Mouse (Mus musculus) right cerebral cortex, postnatal 4 days (tissue): ENCODE measurements around the gene Fam13a.

Source experiments
- DNase-seq: peaks from one replicate; pipeline ENCODE4 v3.0.0-alpha.2; 2022

Gene Fam13a

GRCm38 (mm10) chr6:58998528-58998927 is 25.8 kb downstream of the Fam13a start:
- DNase-seq, result no peak

- no peak for DNase-seq
Observed at GRCm38 (mm10) chr6:58989149-58989548, 35.2 kb downstream of the Fam13a start.

DNA sequence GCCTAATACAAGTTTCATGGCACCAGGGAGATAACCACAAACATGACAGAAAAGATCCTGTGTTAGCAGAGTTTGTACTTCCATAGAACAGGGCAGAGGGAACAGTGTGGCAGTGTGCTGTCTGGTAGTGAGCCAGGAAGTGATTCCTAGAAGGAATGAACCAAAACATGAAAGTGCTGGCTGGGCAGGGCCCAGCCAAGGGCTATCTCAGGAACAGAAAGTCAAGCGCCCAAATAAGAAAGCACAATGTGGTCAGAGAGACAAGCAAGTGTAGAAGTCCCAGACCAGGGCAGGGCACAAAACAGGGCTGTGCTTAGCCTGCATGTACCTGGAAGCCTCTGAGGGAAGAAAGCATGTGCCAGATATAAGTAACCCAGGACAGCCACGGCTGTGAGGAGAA is 35.6 kb downstream of the Fam13a start:
- DNase-seq, result no peak

DNA sequence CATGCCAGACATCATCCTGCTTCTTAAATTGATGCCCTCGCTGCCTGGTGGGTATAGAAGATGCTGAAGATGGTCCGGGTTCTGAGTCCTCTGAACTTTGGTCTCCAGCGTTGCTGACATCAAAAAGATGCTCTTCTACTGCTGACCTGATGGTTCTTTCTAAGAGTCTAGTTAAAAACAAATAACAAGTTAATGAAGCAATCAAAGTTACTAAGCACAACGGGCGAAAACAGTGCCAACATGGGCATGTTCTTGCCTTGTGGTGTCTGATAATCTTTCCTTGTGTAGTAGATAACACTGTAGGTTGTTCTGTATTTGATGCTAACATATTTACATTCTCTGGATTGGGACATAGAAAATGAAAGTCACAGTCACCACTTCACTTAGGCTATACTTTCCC is 37.2 kb downstream of the Fam13a start:
- DNase-seq, result no peak

DNA sequence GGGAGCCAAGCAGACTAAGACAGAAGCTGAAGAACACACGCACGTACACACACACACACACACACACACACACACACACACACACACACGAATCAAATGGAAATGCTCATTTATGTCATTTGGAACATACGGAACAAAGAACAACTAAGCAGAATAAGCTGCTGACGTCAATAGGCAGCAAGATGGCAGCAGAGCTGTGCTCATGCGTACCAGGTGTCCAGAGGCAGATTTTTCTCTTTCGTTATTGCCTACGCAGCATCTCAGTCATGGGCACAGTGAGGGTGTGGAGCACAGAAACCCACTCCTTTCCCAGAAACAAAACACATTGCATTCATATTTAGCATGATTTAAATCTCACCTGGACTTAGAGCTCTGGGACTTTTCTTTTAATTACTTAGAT is 39.2 kb downstream of the Fam13a start:
- DNase-seq, result no peak

DNA sequence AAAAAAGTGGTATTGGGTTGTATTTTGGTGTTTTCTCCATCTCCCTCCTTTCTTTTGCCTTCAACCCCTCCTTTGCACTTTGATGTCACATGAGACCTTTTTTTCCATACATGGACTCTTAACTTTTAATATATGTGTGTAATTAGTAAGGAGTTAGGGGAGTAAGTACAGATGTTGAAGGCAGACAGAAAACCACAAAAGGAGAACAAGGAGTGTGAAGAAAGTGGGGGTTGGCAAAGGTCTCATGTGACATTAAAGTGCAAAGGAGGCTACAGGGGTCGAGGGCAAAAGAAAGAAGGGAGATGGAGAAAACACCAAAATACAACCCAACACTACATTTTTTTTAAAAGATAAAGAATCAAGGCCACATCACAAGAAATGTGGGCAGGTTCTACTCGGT is 49.1 kb downstream of the Fam13a start:
- no peak for DNase-seq

GRCm38 (mm10) chr6:58974428-58974827 is 49.9 kb downstream of the Fam13a start:
- no peak for DNase-seq

- no peak for DNase-seq
Observed at GRCm38 (mm10) chr6:58972873-58973272, 51.5 kb downstream of the Fam13a start.

GRCm38 (mm10) chr6:58968272-58968671 is 56.1 kb downstream of the Fam13a start:
- no peak for DNase-seq

- DNase-seq, result no peak
Observed at GRCm38 (mm10) chr6:58965071-58965831, 59.1 kb downstream of the Fam13a start.

GRCm38 (mm10) chr6:58964565-58964964 is 59.8 kb downstream of the Fam13a start:
- DNase-seq, result no peak

DNA sequence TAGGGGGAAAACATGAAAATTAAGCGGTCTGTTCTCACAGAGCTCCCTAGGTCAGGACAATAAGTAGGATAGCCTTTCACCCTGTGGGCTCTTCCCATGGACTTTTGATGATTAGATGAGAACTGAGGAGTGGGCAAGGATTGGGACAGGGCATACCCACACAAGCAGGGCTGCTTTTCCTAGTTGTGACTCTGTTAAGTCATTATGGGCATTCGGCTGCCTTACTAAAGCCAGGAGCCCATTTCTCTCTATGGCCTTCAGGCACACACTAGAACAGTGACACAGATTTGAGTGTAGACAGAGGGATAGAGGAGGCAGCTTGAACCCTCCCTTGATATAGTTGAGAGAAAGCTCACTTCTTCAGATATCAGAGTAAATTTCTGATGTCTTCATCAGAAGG is 60.3 kb downstream of the Fam13a start:
- no peak for DNase-seq

DNA sequence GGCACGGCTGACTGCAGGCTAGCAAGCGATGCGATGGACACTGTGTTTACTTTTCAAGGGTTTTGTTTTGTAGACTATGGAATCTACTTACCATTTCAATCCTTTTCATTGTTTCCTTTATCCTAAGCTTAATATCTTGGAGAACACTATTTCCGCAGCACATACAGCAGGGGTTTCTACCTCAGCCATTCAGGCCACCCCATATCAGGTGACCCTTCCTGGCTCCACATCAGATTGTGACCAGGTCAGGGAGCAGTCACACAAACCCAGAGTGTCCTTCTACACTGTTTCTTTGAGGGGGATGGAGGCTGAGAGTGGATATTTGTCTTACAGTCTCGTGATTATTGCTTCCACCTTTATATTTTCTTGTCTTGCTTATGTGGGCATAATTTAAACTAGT is 61.7 kb downstream of the Fam13a start:
- DNase-seq, result no peak

DNA sequence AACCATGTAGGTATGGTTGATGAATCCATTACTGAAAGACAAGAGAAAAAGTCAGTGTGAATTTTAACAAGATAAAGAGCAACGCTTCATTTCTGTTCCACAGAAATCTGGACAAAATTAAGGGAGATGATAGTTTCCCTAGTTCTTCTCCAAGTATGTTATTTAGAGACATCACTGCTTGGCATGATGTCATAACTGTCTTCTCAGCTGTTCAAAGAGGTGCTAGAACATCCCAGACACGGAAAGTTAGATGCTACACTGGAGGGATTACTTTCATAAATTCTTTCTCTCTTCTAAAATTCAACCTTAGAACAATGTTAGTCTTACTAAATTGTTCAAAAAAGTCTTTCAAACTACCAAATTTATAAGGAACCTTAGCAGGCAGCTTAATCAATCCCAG is 63.8 kb downstream of the Fam13a start:
- no peak for DNase-seq

DNA sequence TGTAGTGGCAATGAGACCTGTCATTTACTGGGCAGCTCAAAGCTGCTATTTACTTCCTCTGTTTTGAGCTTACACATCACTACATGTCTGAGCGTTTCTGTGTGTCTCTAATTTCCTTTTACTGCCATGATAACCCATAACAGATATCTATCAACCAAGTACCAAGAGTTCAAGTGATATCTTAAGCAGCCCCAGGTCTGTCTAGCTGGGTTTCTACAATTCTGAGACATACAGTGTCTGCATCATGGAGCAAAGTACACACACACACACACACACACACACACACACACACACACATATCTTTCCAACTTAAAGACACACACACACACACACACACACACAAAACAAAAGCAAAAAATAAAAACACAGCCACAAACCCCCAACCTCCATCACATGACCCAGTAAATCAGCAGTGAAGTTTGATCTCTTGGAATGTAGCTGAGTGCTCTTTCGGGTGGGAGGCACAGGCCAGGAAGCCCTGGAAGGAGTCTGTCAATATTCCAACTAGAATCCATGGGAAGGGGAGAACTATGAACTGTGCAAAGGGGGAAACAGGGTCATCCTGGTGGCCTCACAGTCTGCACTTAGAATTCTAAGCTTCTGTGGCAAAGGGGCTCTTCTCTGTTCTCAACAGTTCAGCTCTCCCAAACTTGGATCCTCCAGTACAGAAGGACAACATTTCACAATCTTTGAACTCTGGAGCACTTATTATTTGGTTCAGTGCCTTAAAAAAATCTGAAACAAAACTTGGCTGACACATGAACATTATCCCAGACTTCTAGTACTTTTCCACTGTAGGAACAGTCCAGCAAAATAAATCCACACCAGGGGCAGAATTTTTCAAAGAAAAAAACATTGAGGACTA is 73.0 kb downstream of the Fam13a start:
- no peak for DNase-seq

DNA sequence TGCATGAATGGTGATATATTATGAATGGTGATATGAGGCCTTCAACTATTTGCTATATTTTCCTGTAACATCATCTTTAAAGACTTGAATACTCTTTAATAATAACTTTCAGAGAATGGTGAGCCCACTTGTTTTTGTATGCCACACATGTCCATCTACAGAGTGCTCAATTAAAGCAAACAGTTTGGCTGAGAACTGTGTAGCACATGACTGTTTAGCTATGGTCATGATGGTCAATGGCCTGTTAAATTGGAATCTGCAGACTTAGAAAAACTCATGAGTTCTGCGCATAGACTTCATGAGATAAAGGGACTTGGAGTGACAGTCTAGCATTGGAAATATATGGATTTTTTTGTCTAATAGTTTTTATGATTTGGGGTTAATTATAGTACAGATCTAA is 73.9 kb downstream of the Fam13a start:
- DNase-seq, result no peak

DNA sequence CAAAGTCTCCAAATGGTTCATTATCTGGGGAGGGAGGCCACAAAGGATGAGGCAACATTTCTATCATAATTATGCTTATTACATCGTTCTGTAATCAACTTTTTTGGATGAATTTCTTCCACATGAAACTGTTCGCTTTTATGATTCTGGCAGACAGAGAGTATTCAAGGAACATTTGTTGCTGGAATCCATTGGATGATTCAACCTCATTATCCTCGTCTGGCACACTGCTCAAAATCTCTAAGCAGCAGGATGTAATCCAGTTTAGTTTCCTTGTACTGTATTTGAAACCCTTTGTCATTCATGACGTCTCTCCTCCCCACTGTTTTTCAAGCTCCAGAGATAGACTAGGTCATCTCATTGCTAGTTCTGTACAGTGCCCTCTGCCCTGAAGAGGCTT is 77.5 kb downstream of the Fam13a start:
- no peak for DNase-seq

DNA sequence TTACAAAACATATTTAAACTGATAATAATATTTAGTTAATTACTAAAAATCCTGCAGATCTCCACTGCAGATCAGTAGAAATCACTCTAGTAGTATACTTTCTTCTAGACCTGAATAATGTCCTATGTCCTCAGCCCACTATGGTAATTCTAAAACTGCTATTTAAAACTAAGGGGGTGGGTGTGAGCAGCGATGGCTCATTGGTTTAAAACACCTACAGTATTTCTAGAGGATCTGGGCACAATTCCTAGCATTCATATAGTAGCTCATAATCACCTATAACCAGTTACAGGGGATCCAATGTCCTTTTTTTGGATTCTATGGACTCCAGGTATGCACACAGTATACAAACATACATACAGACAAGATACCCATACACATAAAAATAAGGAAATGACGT is 78.1 kb downstream of the Fam13a start:
- no peak for DNase-seq

DNA sequence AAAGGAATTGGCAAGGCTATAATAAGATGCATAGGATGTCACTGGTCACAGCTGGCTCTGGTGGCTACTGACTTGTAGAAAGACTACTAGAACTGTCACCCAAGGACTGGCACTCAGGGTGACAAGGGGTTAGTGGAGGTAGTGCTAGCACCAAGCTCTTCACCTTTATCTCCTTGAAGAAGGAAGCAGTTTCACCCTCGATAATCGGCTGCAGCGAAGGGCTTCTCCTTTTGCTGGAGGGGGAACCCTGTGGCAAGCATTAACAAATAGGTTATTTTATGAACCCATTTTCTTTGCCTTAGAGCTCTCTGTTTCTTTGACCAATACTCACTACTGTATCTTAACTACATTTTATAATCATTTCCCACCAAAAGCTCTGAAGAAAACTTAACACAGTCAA is 80.4 kb downstream of the Fam13a start:
- DNase-seq, result no peak

DNA sequence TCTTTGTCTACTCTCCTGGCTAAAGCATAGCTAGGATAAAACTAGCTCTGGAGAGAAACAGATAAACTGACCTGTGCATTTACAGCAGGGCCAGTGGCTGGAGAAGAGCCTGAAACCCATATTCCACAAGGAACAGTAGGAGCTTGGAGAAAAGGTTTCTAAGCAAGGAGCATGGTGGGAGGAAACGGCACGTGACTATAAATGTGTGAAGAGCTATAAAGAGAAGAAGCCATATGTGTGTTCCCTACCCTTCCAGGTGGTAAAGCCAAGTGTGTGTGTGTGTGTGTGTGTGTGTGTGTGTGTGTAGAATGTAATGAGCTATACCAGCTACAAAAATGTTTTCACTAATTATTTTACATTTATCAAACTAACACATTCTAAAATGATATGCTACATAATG is 82.1 kb downstream of the Fam13a start:
- DNase-seq, result no peak

DNA sequence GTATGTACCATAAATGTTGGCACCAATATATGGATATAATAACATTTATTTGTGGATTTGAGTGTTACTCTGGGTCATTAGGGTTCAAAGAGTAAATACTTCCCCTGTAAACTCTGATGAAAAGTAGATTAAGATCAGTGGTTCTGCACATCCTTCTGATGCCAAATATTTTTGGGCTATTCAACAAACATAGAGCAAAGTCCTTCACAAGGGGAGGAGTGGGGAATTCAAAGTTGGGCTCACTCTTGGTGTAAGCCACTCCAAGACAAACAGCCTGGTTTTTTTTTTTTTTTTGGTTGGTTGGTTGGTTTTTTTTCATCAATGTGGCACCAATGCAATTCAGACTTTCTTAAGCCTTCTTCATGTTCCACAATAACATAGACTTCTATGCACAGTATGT is 86.6 kb downstream of the Fam13a start:
- DNase-seq, result no peak

GRCm38 (mm10) chr6:58934144-58934543 is 90.2 kb downstream of the Fam13a start:
- no peak for DNase-seq

DNA sequence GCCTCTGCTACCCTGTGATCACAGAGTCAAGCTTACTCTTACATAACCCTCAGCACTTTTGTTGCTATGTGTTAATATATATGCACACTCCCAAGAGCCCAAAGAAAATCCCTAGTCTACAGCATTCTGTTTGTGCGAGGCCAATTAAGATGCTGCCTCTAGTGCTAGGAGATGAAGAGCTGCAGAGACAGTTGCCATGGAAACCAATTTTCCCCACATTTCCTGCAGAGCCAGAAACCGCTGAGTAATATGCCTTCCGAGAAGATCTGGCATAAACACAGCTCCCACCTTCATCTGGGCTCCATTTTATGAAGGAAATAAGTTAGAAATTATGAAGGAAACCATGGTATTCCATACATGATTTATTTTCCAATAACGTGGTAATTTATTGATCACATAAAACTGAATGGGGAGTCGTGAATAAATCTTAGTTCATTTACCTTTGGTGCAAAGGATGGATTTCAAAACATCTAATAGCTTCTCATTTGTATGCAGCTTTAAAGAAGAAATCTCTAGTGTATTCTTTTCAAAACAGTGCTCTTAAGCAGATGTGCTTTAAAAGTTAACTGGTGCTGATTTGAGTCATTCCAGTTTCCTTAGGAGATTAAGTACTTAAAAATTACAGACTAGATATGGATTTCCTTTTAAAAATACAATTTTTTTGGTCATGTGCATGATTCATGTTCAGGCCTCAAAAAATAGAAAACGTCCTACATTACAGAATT is 91.0 kb downstream of the Fam13a start:
- peak; percentile 28 for DNase-seq
